Mouse (Mus musculus) kidney, embryonic 15.5 days (tissue): ENCODE measurements around the gene Inka2. TPM values are rescaled to one million over a fixed set of nuclear protein-coding genes. Genes with fewer than 3 reads are reported as not detected.
"Not testable (repeated sequence)": the region's sequence is repeated elsewhere in the genome, so short reads cannot be mapped to it uniquely, and the experiment has no call there.

Source experiments
- ATAC-seq: fragments of 200-750 bp; cut with Nextera tagmentation; replicated peaks from 2 replicates; pipeline ENCODE4 v1.8.0; 2017; ENCODE audit warnings: moderate TSS enrichment; ENCODE audit not compliant: low FRiP score
- H3K27ac ChIP-seq: fragments of 300-500 bp; sonication (generic); 2 replicates; pipeline ENCODE4 v1.5.1; 2015; ENCODE audit warnings: mild to moderate bottlenecking, inconsistent platforms
- H3K27me3 ChIP-seq: fragments of 300-500 bp; sonication (generic); 2 replicates; pipeline ENCODE4 v1.6.1; 2015; ENCODE audit warnings: inconsistent platforms
- H3K36me3 ChIP-seq: fragments of 300-500 bp; sonication (generic); 2 replicates; pipeline ENCODE4 v1.6.1; 2015; ENCODE audit warnings: inconsistent platforms
- H3K4me1 ChIP-seq: fragments of 300-500 bp; sonication (generic); 2 replicates; pipeline ENCODE4 v1.6.1; 2015; ENCODE audit warnings: inconsistent platforms
- H3K4me2 ChIP-seq: fragments of 300-500 bp; sonication (generic); 2 replicates; pipeline ENCODE4 v1.6.1; 2015; ENCODE audit warnings: moderate library complexity, mild to moderate bottlenecking, inconsistent platforms
- H3K4me3 ChIP-seq: fragments of 300-500 bp; sonication (generic); replicated peaks from 2 replicates; pipeline ENCODE4 v1.5.1; 2015; ENCODE audit warnings: mild to moderate bottlenecking, inconsistent platforms
- H3K9ac ChIP-seq: fragments of 300-500 bp; sonication (generic); 2 replicates; pipeline ENCODE4 v1.6.1; 2015; ENCODE audit warnings: mild to moderate bottlenecking, inconsistent platforms
- H3K9me3 ChIP-seq: fragments of 300-500 bp; sonication (generic); replicated peaks from 2 replicates; pipeline ENCODE4 v1.6.1; 2016; ENCODE audit warnings: inconsistent platforms
- WGBS: fragments of 180-500 bp; shearing (Covaris S2); methylation state at CpG from one replicate; pipeline ENCODE4 v1.1.7; 2015; ENCODE audit warnings: mixed read lengths; 5-methylcytosine and 5-hydroxymethylcytosine counted together
- polyA plus RNA-seq: library from polyadenylated mRNA; unstranded; fragments of >200 nt; fragmentation: Nextera tagmentation; extraction: Ambion mirVana; gene quantifications from 2 replicates; pipeline ENCODE4 v1.2.1, GENCODE M21; 2015

Gene Inka2
- polyA plus RNA-seq, 1 experiment from 2014 or later: 1.7 TPM

- not testable (repeated sequence) for ATAC-seq, H3K4me2 ChIP-seq, H3K9me3 ChIP-seq, H3K27ac ChIP-seq, H3K9ac ChIP-seq, H3K4me3 ChIP-seq, H3K36me3 ChIP-seq
- WGBS: 45% methylated on average over 1 of the region's 1 CpGs
- peaks cover 32% of the 10 kb centered on the region for H3K27me3 ChIP-seq
- H3K4me1 ChIP-seq: peaks cover 35% of the 10 kb centered on the region
Observed at GRCm38 (mm10) chr3:105700786-105701185, 3.6 kb upstream of the Inka2 start.

- peaks cover 38% of the 10 kb centered on the region for H3K27me3 ChIP-seq
- H3K4me2 ChIP-seq: no peak overlapping the region
- H3K36me3 ChIP-seq: no peaks in the 10 kb centered on the region
- no peaks in the 10 kb centered on the region for H3K9me3 ChIP-seq
- ATAC-seq: no peak
- H3K9ac ChIP-seq: no peak overlapping the region
- WGBS: 54% methylated on average over 5 of the region's 5 CpGs
- H3K4me3 ChIP-seq: no peak overlapping the region
- H3K27ac ChIP-seq: no peak overlapping the region
- peaks cover 35% of the 10 kb centered on the region for H3K4me1 ChIP-seq
Observed at GRCm38 (mm10) chr3:105701399-105701798, 3.0 kb upstream of the Inka2 start.

- H3K27me3 ChIP-seq: peaks cover 46% of the 10 kb centered on the region
- WGBS: 50% methylated on average over 6 of the region's 6 CpGs
- H3K36me3 ChIP-seq: no peaks in the 10 kb centered on the region
- 0 out of 2 replicates have a peak overlapping the region, but pooled peaks have one; percentile 23 for H3K27ac ChIP-seq
- peaks cover 44% of the 10 kb centered on the region for H3K4me1 ChIP-seq
- ATAC-seq: no peak
- no peak overlapping the region for H3K9ac ChIP-seq
- no peaks in the 10 kb centered on the region for H3K9me3 ChIP-seq
- H3K4me3 ChIP-seq: no peak overlapping the region
- no peak overlapping the region for H3K4me2 ChIP-seq
Observed at GRCm38 (mm10) chr3:105703571-105703970, 828 bp upstream of the Inka2 start.

GRCm38 (mm10) chr3:105705061-105705549 lies 706 bp downstream of the Inka2 start:
- peak overlapping the region; percentile 51 for H3K4me3 ChIP-seq
- H3K4me1 ChIP-seq: peaks cover 45% of the 10 kb centered on the region
- ATAC-seq: peak; percentile 75
- no peaks in the 10 kb centered on the region for H3K9me3 ChIP-seq
- peaks cover 41% of the 10 kb centered on the region for H3K27me3 ChIP-seq
- peak overlapping the region; percentile 56 for H3K9ac ChIP-seq
- H3K4me2 ChIP-seq: peak overlapping the region; percentile 96
- WGBS: under 1% methylated on average over 28 of the region's 28 CpGs
- no peak overlapping the region for H3K27ac ChIP-seq
- H3K36me3 ChIP-seq: no peaks in the 10 kb centered on the region

- Histone ChIP-seq H3K4me3 (peak overlapping the region; percentile 51), H3K9ac (peak overlapping the region; percentile 56; the same call in 1 of the 2 replicates), H3K36me3 (no peaks in the 10 kb centered on the region), H3K27ac (no peak overlapping the region), H3K4me1 (peaks cover 50% of the 10 kb centered on the region), H3K4me2 (peak overlapping the region; percentile 96), H3K9me3 (no peaks in the 10 kb centered on the region), H3K27me3 (peaks cover 41% of the 10 kb centered on the region)
- ATAC-seq: no peak
- 25% methylated on average over 3 of the region's 3 CpGs for WGBS
Observed at GRCm38 (mm10) chr3:105705561-105705960, 1.2 kb downstream of the Inka2 start.

GRCm38 (mm10) chr3:105706366-105707020 lies 2.1 kb downstream of the Inka2 start:
- Histone ChIP-seq H3K27ac (no peak overlapping the region), H3K4me1 (peaks cover 48% of the 10 kb centered on the region), H3K4me3 (no peak overlapping the region), H3K4me2 (0 out of 2 replicates have a peak overlapping the region, but pooled peaks have one; percentile 96), H3K27me3 (peaks cover 38% of the 10 kb centered on the region), H3K36me3 (no peaks in the 10 kb centered on the region), H3K9me3 (no peaks in the 10 kb centered on the region), H3K9ac (no peak overlapping the region)
- ATAC-seq: no peak
- 44% methylated on average over 4 of the region's 4 CpGs for WGBS

- Histone ChIP-seq H3K9me3 (no peaks in the 10 kb centered on the region), H3K27me3 (peaks cover 29% of the 10 kb centered on the region), H3K4me1 (peaks cover 46% of the 10 kb centered on the region), H3K9ac (no peak overlapping the region), H3K4me2 (no peak overlapping the region), H3K27ac (no peak overlapping the region), H3K4me3 (no peak overlapping the region), H3K36me3 (no peaks in the 10 kb centered on the region)
- ATAC-seq: no peak
- WGBS: 21% methylated on average over 7 of the region's 7 CpGs
Observed at GRCm38 (mm10) chr3:105707590-105707989, 3.2 kb downstream of the Inka2 start.

- no peak for ATAC-seq
- Histone ChIP-seq H3K4me1 (peaks cover 51% of the 10 kb centered on the region), H3K4me2 (no peak overlapping the region), H3K27ac (no peak overlapping the region), H3K4me3 (no peak overlapping the region), H3K36me3 (no peaks in the 10 kb centered on the region), H3K9me3 (no peaks in the 10 kb centered on the region), H3K27me3 (peaks cover 17% of the 10 kb centered on the region), H3K9ac (no peak overlapping the region)
- 65% methylated on average over 6 of the region's 6 CpGs for WGBS
Observed at GRCm38 (mm10) chr3:105710246-105710645, 5.8 kb downstream of the Inka2 start.

- 77% methylated on average over 7 of the region's 7 CpGs for WGBS
- no peak for ATAC-seq
- no peak overlapping the region for H3K9ac ChIP-seq
- no peak overlapping the region for H3K27ac ChIP-seq
- H3K4me1 ChIP-seq: peaks cover 44% of the 10 kb centered on the region
- no peak overlapping the region for H3K4me3 ChIP-seq
- H3K4me2 ChIP-seq: no peak overlapping the region
- no peaks in the 10 kb centered on the region for H3K36me3 ChIP-seq
- no peaks in the 10 kb centered on the region for H3K9me3 ChIP-seq
- peaks cover 5% of the 10 kb centered on the region; the same call in 1 of the 2 replicates for H3K27me3 ChIP-seq
Observed at GRCm38 (mm10) chr3:105711741-105712140, 7.3 kb downstream of the Inka2 start.

GRCm38 (mm10) chr3:105712827-105713226 lies 8.4 kb downstream of the Inka2 start:
- H3K9me3 ChIP-seq: no peaks in the 10 kb centered on the region
- H3K4me3 ChIP-seq: no peak overlapping the region
- peaks cover 46% of the 10 kb centered on the region for H3K4me1 ChIP-seq
- no peaks in the 10 kb centered on the region for H3K36me3 ChIP-seq
- H3K9ac ChIP-seq: no peak overlapping the region
- H3K4me2 ChIP-seq: no peak overlapping the region
- ATAC-seq: no peak
- no peaks in the 10 kb centered on the region for H3K27me3 ChIP-seq
- no peak overlapping the region for H3K27ac ChIP-seq

- Histone ChIP-seq H3K9me3 (no peaks in the 10 kb centered on the region), H3K36me3 (no peaks in the 10 kb centered on the region), H3K4me2 (no peak overlapping the region), H3K27ac (peak overlapping the region; percentile 89), H3K9ac (no peak overlapping the region), H3K4me1 (peaks cover 54% of the 10 kb centered on the region), H3K4me3 (no peak overlapping the region), H3K27me3 (no peaks in the 10 kb centered on the region)
- ATAC-seq: peak; percentile 81
- WGBS: 17% methylated on average over 8 of the region's 8 CpGs
Observed at GRCm38 (mm10) chr3:105714091-105714819, 9.9 kb downstream of the Inka2 start.

GRCm38 (mm10) chr3:105714820-105715167 lies 10.4 kb downstream of the Inka2 start:
- Histone ChIP-seq H3K4me3 (no peak overlapping the region), H3K27me3 (no peaks in the 10 kb centered on the region), H3K27ac (peak overlapping the region; percentile 89; the same call in 1 of the 2 replicates), H3K4me1 (peaks cover 54% of the 10 kb centered on the region), H3K9me3 (no peaks in the 10 kb centered on the region), H3K36me3 (no peaks in the 10 kb centered on the region), H3K9ac (no peak overlapping the region), H3K4me2 (no peak overlapping the region)
- ATAC-seq: no peak
